Mouse (Mus musculus): ENCODE measurements at regions not wholly inside any gene's neighbourhood (a gene's known extent, or its start where the extent isn't known, plus 50 kb on each side); places are given as distances from the start of the nearest gene placed in this dataset.
A peak's percentile ranks its signal among the peaks of the same experiment; 100 is the strongest.

GRCm38 (mm10) chrX:146728562-146728961 lies 233.8 kb upstream of the Htr2c start:
- Histone ChIP-seq H3K36me3 (ENCODE audit: control insufficient read depth, insufficient read depth, low read length) (no peaks in the 10 kb centered on the region), H3K4me2 (ENCODE audit: low read length) (no peak overlapping the region), H3K27ac (replicated peaks; ENCODE audit: low read depth, low read length) (no peak overlapping the region), H3K9me3 (ENCODE audit: control insufficient read depth, low read length) (no peaks in the 10 kb centered on the region), H3K4me3 (replicated peaks; ENCODE audit: low read depth, low read length) (no peak overlapping the region), H3K27me3 (ENCODE audit: control insufficient read depth, insufficient read depth, low read length) (no peaks in the 10 kb centered on the region), H3K4me1 (ENCODE audit: control insufficient read depth, insufficient read depth, low read length) (no peaks in the 10 kb centered on the region), H3K9ac (replicated peaks; ENCODE audit: low read length) (no peak overlapping the region)
- DNase-seq (peak; percentile 5), ATAC-seq (ENCODE audit: low FRiP score, low TSS enrichment) (no peak)
- 77% methylated on average over 2 of the region's 2 CpGs for WGBS

Data from midbrain, embryonic 14.5 days (tissue).